Mouse (Mus musculus) intestine, embryonic 14.5 days (tissue): ENCODE results near the gene Morn5. TPM values are rescaled to one million over a fixed set of nuclear protein-coding genes. Genes with fewer than 3 reads are reported as not detected.
A peak's percentile ranks its signal among the peaks of the same experiment; 100 is the strongest.

ENCODE experiments used
- ATAC-seq: fragments of 200-750 bp; cut with Nextera tagmentation; replicated peaks from 2 replicates; pipeline ENCODE4 v1.8.0; 2017; ENCODE audit warnings: low read depth, moderate number of reproducible peaks, moderate TSS enrichment, moderate library complexity; ENCODE audit not compliant: low FRiP score, low TSS enrichment
- DNase-seq: peaks from one replicate; pipeline ENCODE4 v3.0.0-alpha.2; 2018; ENCODE audit warnings: low spot score
- H3K27ac ChIP-seq: fragments of 300-500 bp; sonication (generic); 2 replicates; pipeline ENCODE4 v1.5.1; 2014; ENCODE audit warnings: low read depth, mild to moderate bottlenecking, control low read depth
- H3K27me3 ChIP-seq: fragments of 300-500 bp; sonication (generic); replicated peaks from 2 replicates; pipeline ENCODE4 v1.6.1; 2014; ENCODE audit warnings: low read length, control low read depth; ENCODE audit not compliant: control insufficient read depth, insufficient read depth
- H3K36me3 ChIP-seq: fragments of 300-500 bp; sonication (generic); 2 replicates; pipeline ENCODE4 v1.6.1; 2014; ENCODE audit warnings: low read length, control low read depth; ENCODE audit not compliant: control insufficient read depth, insufficient read depth
- H3K4me1 ChIP-seq: fragments of 300-500 bp; sonication (generic); replicated peaks from 2 replicates; pipeline ENCODE4 v1.6.1; 2014; ENCODE audit warnings: low read length, control low read depth, mixed read lengths; ENCODE audit not compliant: control insufficient read depth, insufficient read depth
- H3K4me2 ChIP-seq: fragments of 300-500 bp; sonication (generic); 2 replicates; pipeline ENCODE4 v1.6.1; 2014; ENCODE audit warnings: low read length
- H3K4me3 ChIP-seq: fragments of 300-500 bp; sonication (generic); 2 replicates; pipeline ENCODE4 v1.5.1; 2014; ENCODE audit warnings: low read depth, low read length, control low read depth, mixed read lengths
- H3K9ac ChIP-seq: fragments of 300-500 bp; sonication (generic); 2 replicates; pipeline ENCODE4 v1.6.1; 2014; ENCODE audit warnings: mild to moderate bottlenecking, low read length
- H3K9me3 ChIP-seq: fragments of 300-500 bp; sonication (generic); 2 replicates; pipeline ENCODE4 v1.6.1; 2016; ENCODE audit warnings: low read length, control low read depth; ENCODE audit not compliant: control insufficient read depth
- WGBS: fragments of 180-500 bp; shearing (Covaris S2); extraction: QIAGEN DNeasy Blood & Tissue Kit; methylation state at CpG from one replicate; pipeline ENCODE4 v1.1.7; 2014; 5-methylcytosine and 5-hydroxymethylcytosine counted together
- polyA plus RNA-seq: library from polyadenylated mRNA; unstranded; fragments of >200 nt; fragmentation: Nextera tagmentation; extraction: Ambion mirVana; gene quantifications from 2 replicates; pipeline ENCODE4 v1.2.1, GENCODE M21; 2014

Gene Morn5
- polyA plus RNA-seq, 1 experiment from 2014 or later = not detected

DNA sequence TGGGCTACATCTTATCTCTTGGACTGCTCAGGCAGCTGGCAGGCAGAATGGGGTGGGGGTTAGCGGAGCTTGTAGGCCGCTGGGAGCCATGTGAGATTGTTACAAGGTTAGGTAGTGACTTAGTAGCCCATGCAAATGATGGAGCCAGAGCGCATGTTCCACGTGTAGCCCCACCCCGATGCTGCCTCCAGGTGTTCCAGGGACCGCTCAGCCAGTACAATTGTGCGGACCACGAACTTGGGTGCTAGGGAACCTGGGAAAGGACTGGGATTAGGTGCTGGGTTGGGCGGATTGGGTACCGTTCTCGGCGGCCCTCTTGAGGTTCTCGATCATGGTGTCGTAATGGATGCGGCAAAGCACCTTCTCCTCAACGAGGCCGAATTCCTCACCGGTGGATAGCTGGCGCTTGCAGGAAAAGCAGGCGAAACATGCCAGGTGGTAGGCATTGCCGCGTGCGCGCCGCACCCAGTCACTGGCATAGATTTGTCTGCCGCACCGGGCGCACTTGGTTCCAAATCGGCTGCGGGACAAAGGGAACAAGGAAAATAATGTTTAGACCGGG lies 44.7 kb downstream of the Morn5 start:
- Histone ChIP-seq H3K4me3 (no peak overlapping the region), H3K9me3 (no peaks in the 10 kb centered on the region), H3K4me2 (no peak overlapping the region), H3K36me3 (no peaks in the 10 kb centered on the region), H3K27me3 (peaks cover 100% of the 10 kb centered on the region), H3K4me1 (peaks cover 11% of the 10 kb centered on the region; the same call in 1 of the 2 replicates), H3K9ac (no peak overlapping the region), H3K27ac (no peak overlapping the region)
- no peak for ATAC-seq
- 7% methylated on average over 31 of the region's 31 CpGs for WGBS
- DNase-seq = peak; percentile 64

DNA sequence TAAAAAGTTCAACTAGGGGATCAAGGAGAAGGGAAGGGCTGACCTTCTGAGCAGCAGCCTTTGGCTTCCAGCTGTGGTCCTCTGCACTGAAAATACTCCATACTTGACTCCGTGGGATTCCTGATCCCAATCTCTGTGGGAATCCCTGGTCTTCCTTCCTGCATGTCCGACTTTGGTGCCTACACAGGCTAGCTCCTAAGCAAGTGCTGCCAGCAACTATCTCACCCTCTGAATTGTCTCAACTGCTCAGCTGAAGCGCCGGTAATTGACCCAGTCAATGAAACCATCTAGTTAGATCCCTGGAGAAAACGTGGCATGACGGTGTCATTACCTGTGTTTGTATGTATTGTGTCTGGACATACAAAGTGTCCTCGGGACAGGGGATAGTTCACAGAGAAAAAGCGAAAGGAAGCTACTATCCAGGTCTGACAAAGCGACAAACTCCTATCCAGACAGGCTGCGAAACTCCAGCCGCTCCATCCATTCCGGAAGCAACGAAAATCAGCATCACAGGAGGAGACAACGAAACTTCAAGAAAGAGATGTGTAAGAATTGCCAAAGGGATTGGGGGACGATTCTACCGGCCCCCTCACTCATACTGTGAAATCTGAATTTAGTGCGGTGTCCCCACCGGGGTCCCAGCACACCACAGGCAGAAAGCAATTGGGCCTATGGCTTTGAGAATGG lies 48.0 kb downstream of the Morn5 start:
- H3K4me2 ChIP-seq = no peak overlapping the region
- WGBS = 5% methylated on average over 18 of the region's 18 CpGs
- no peak overlapping the region for H3K9ac ChIP-seq
- no peaks in the 10 kb centered on the region for H3K36me3 ChIP-seq
- no peak for ATAC-seq
- no peaks in the 10 kb centered on the region for H3K9me3 ChIP-seq
- H3K27me3 ChIP-seq = peaks cover 100% of the 10 kb centered on the region
- DNase-seq = peak; percentile 77
- no peak overlapping the region for H3K4me3 ChIP-seq
- H3K27ac ChIP-seq = no peak overlapping the region
- peaks cover 3% of the 10 kb centered on the region; the same call in 1 of the 2 replicates for H3K4me1 ChIP-seq

DNA sequence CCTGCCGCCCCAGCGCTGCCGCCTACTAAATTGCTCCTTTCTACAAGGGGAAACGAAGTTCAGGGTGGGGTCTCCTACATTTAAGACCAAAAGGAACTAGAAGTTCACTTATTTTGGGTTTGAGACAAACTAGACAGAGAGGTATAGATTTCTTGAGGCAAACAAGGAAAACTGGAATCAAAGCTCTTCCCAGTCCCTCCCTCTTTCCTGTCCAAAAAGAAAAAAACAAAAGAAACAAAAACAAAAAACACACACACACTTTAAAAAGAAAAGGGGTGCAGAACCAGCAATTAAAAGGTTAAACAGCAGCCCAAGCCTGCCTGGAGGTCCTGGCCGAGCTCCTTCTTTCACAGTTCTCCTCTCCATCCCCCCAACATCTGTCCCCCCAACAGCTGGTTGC lies 48.8 kb downstream of the Morn5 start:
- no peaks in the 10 kb centered on the region for H3K36me3 ChIP-seq
- H3K27me3 ChIP-seq = peaks cover 100% of the 10 kb centered on the region
- H3K4me1 ChIP-seq = peaks cover 3% of the 10 kb centered on the region; the same call in 1 of the 2 replicates
- no peak overlapping the region for H3K4me3 ChIP-seq
- DNase-seq = no peak
- no peaks in the 10 kb centered on the region for H3K9me3 ChIP-seq
- H3K4me2 ChIP-seq = no peak overlapping the region
- H3K9ac ChIP-seq = no peak overlapping the region
- WGBS = 6% methylated on average over 5 of the region's 5 CpGs
- H3K27ac ChIP-seq = no peak overlapping the region
- ATAC-seq = no peak

DNA sequence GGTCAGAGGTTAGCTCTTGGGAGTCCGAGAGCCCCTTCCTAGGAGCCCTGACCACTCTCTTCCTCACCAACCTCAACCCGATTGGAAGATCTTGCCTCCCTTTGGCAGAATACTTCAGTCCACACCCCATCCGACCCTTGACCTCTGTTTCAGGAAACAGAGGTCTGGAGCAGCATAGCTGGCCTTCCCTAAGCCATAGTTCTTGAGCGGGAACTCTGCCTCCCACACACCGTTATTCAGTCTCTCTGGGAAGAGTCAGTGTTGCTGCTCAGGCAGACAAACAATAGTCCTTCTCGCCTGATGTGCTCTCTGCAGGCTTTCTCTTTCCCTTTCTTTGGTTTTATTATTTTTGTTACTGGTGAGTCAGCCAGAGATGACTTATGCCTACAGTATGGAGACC lies 50.5 kb downstream of the Morn5 start:
- Histone ChIP-seq H3K27ac (no peak overlapping the region), H3K9me3 (no peaks in the 10 kb centered on the region), H3K9ac (no peak overlapping the region), H3K27me3 (peaks cover 100% of the 10 kb centered on the region), H3K4me2 (no peak overlapping the region), H3K4me3 (no peak overlapping the region), H3K36me3 (no peaks in the 10 kb centered on the region), H3K4me1 (peaks cover 6% of the 10 kb centered on the region)
- no peak for DNase-seq
- 11% methylated on average over 6 of the region's 6 CpGs for WGBS
- ATAC-seq = no peak

DNA sequence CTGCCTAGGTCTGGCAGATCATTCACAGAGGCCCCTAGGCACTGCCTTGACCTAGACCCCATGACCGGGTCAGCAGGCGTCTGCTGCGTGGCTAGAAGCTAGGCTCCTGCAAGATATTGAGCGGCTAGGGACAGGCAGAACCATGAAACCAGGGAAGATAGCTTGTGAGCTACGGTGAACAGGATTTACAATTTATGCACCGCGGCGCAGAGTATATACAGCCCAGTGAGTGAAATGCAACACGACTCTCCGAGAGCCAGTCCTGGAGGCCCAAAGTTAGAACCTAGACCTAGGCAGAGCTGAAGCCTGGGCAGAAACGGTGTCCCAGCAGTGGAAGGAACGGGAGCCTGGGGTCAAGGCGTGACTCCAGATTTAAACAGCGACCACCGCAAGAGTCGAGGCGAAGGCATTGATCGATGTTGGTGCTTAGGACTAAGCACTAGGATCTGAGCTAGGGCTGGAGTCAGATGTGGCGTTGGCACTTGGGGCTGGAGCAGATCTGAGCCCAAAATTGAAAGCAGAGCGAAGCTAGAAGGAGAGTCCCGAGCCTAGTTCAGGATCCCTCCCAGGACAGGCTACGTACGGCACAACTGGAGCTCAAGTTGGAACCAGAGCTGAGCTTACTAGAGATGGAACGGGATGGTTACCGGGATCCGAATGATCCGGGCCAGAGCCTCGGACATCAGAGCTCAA lies 52.8 kb downstream of the Morn5 start:
- Histone ChIP-seq H3K9ac (no peak overlapping the region), H3K27me3 (peaks cover 100% of the 10 kb centered on the region), H3K4me1 (peaks cover 6% of the 10 kb centered on the region), H3K4me2 (peak overlapping the region; percentile 30), H3K36me3 (no peaks in the 10 kb centered on the region), H3K4me3 (peak overlapping the region; percentile 12; the same call in 1 of the 2 replicates), H3K27ac (no peak overlapping the region), H3K9me3 (no peaks in the 10 kb centered on the region)
- 4% methylated on average over 28 of the region's 28 CpGs for WGBS
- no peak for ATAC-seq
- peak; percentile 76 for DNase-seq

DNA sequence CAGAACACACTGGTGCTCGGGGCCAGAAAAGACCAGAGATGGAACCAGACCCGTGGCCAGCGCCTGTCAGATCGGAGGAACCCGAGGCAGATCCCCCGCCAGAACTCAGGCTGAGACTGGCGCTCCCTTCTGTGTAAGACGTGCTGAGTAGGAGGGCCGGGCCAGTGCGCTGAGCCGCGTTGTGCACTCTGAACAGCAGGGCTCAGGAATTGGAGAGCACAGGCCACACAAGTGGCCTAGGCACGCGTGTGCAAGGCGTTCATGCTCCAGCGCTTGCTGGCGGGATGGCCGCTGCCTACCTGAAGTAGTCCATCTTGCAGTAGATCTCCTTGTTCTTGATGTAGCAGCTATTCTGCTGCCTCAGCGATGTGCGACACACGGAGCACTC lies 53.3 kb downstream of the Morn5 start:
- H3K36me3 ChIP-seq = no peaks in the 10 kb centered on the region
- no peaks in the 10 kb centered on the region for H3K9me3 ChIP-seq
- no peak for DNase-seq
- ATAC-seq = no peak
- 2% methylated on average over 21 of the region's 21 CpGs for WGBS
- H3K27me3 ChIP-seq = peaks cover 100% of the 10 kb centered on the region
- H3K4me3 ChIP-seq = peak overlapping the region; percentile 12; the same call in 1 of the 2 replicates
- H3K4me1 ChIP-seq = peaks cover 6% of the 10 kb centered on the region
- peak overlapping the region; percentile 30 for H3K4me2 ChIP-seq
- H3K9ac ChIP-seq = no peak overlapping the region
- no peak overlapping the region for H3K27ac ChIP-seq

DNA sequence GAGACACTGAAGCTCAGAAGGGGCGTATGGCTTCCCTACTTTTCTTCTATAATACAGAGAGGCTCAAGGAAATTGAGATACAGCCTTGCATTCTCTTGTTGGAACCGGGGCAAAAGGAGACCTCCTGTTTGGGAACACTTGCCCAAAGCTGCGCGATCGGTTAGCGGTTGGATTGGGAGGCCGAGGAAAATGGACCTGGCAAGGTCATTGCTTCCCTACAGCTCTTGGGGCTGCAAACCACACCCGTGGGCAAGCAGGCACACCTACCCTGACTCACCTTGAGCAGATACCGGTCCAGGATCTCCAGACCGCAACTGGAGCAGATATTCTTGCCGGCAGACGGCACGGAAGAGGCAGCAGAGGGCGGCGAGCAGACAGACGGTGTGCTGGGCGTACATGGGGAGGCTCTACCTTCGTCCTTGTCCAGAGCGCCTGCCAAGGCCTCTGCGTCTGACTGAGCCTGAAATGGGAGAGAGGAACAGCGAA lies 53.9 kb downstream of the Morn5 start:
- no peak overlapping the region for H3K27ac ChIP-seq
- peak overlapping the region; percentile 34 for H3K4me2 ChIP-seq
- WGBS = 4% methylated on average over 21 of the region's 21 CpGs
- ATAC-seq (no peak), DNase-seq (no peak)
- peak overlapping the region; percentile 12 for H3K4me3 ChIP-seq
- H3K36me3 ChIP-seq = no peaks in the 10 kb centered on the region
- H3K27me3 ChIP-seq = peaks cover 100% of the 10 kb centered on the region
- no peaks in the 10 kb centered on the region for H3K9me3 ChIP-seq
- peaks cover 6% of the 10 kb centered on the region for H3K4me1 ChIP-seq
- H3K9ac ChIP-seq = no peak overlapping the region

DNA sequence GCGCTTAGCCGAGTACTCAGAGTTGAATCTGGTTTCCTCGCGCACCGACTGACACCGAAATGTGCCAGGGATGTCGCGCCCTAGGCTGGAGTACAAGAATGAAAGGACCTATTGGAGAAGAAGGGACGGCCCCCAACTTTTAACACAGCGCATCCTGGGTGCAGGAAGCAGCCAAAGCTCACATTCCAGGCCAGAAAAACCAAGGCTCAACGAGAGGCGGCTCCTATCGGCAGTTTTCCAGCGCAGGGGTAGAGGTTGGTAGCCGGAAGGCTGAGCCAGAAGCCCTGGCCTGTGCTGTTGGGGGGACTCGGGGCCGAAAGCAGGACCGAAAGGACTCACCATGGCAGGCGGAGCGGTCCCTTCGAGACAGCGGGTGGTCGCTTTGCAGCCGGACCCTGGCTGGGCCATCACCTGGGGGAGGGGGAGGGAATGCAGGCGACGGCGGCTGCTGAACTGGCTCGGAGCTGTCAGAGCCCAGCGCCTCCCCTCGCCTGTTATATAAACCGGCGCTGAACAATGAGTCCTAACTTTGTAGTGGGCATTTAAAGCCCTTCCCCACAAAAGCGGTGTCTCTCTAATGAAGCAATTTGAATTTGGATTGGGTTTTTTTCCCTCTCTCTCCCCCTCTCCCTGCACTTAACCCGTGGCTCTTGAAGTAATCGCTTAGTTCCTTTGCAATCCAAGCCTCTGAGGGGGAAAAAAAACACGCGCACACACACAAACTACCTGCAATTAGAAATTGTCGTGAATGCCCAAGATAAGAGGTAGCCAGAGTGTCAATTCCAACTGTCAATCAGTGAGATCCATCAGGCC lies 54.5 kb downstream of the Morn5 start:
- H3K9ac ChIP-seq = no peak overlapping the region
- H3K27ac ChIP-seq = no peak overlapping the region
- no peak for ATAC-seq
- peak; percentile 75 for DNase-seq
- H3K4me1 ChIP-seq = peaks cover 6% of the 10 kb centered on the region
- no peaks in the 10 kb centered on the region for H3K9me3 ChIP-seq
- WGBS = 1% methylated on average over 38 of the region's 38 CpGs
- H3K4me2 ChIP-seq = peak overlapping the region; percentile 34
- H3K36me3 ChIP-seq = no peaks in the 10 kb centered on the region
- H3K4me3 ChIP-seq = peak overlapping the region; percentile 12; the same call in 1 of the 2 replicates
- peaks cover 99% of the 10 kb centered on the region for H3K27me3 ChIP-seq
